Mouse (Mus musculus): ENCODE results near the gene Vps33a.

GRCm38 (mm10) chr5:123533801-123534200, 39.0 kb downstream of the Vps33a start:
- TF ChIP-seq CTCF (IDR thresholded peaks at IDR 0.05; ENCODE audit: low read depth, low read length) (no peak), GATA1 (IDR thresholded peaks at IDR 0.05; ENCODE audit: borderline replicate concordance, low read length) (no peak)
